Mouse (Mus musculus) stomach, postnatal 0 days (tissue): Measurements from ENCODE around the gene Zfp42.

ENCODE experiments used
- CTCF ChIP-seq: IDR thresholded peaks from 2 replicates; pipeline ENCODE4 v1.5.1; 2016; ENCODE audit warnings: antibody characterized with exemption, low read depth, mild to moderate bottlenecking, moderate library complexity
- EP300 ChIP-seq: optimal IDR thresholded peaks from 2 replicates; pipeline ENCODE3; 2016; ENCODE audit warnings: antibody characterized with exemption

GRCm38 (mm10) chr8:43294191-43294590 is 12.6 kb downstream of the Zfp42 start:
- TF ChIP-seq CTCF (no peak), EP300 (no peak)
